8 mouse cellular contexts compared by ENCODE assay signal in the genomic region with DNA sequence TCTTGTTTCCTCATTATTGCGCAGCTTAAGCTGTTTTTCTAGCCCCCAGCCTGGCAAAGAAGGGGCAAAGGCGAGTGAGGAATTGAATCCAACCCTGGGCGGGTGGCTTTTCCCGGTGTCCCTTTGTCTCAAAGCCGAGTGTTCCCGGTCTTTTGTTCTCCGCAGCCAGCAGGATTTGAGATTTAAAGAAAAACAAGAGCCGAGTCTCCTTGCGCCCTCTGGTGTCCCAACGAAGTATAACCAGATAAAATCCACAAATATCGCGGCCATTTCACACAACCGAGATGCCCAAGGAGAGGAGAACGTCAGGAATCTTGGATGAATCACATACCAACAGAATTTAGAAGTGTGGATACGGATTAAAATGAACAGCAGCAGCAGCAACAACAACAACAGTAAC. TPM values are rescaled to one million over a fixed set of nuclear protein-coding genes. Genes with fewer than 3 reads are reported as not detected.
DNase-seq lines count a peak whose midpoint lies in the region; ATAC-seq and TF ChIP-seq lines count a peak whose summit lies in the region.

No protein-coding gene starts in this region.

- no peak for TF ChIP-seq POLR2A in lung, adult 2 months (IDR thresholded peaks at IDR 0.05; ENCODE audit: borderline replicate concordance, extremely low read depth, low read depth, low read length)

- peak overlapping the region; percentile 46 for H3K4me3 ChIP-seq in forebrain, embryonic 16.5 days (replicated peaks; ENCODE audit: low read length)
- H3K4me3 ChIP-seq in layer of hippocampus, adult 2 months = peak overlapping the region; percentile 64
- peak overlapping the region; percentile 71 for H3K4me3 ChIP-seq in lung, adult 2 months (replicated peaks; ENCODE audit: extremely low read depth, low read depth, low read length)

- H3K27ac ChIP-seq in forebrain, embryonic 16.5 days (ENCODE audit: low read length) = peak overlapping the region; percentile 98
- peak overlapping the region; percentile 89 for H3K27ac ChIP-seq in layer of hippocampus, adult 2 months

- peak overlapping the region; percentile 67 for H3K4me2 ChIP-seq in forebrain, embryonic 16.5 days (ENCODE audit: low read length)

- intact Hi-C loops in heart, postnatal 36 days (cut with DNase I) = loop anchor here (1.0 to 5.0 kb wide), 2 partner anchors 18 to 49 kb away; no protein-coding TSS in a partner anchor

- H3K9ac ChIP-seq in forebrain, embryonic 16.5 days (replicated peaks; ENCODE audit: low read depth, low read length) = peak overlapping the region; percentile 84

- peak; percentile 56 for ATAC-seq in forebrain, embryonic 16.5 days
- ATAC-seq in neutrophil, adult 5-6 weeks (ENCODE audit: extremely low read depth, insufficient number of reproducible peaks, low FRiP score, poor library complexity, severe bottlenecking) = peak; percentile 89

- WGBS in forebrain, embryonic 16.5 days = 0% methylated on average over 15 of the region's 15 CpGs
- under 1% methylated on average over 15 of the region's 15 CpGs for WGBS in lung, adult 2 months

- no peaks in the 10 kb centered on the region for H3K9me3 ChIP-seq in forebrain, embryonic 16.5 days (ENCODE audit: control insufficient read depth, low read length)

- peaks cover 17% of the 10 kb centered on the region for H3K4me1 ChIP-seq in forebrain, embryonic 16.5 days (replicated peaks; ENCODE audit: control insufficient read depth, insufficient read depth, low read length)
- H3K4me1 ChIP-seq in lung, adult 2 months (ENCODE audit: control insufficient read depth, insufficient read depth, low read length) = peaks cover 3% of the 10 kb centered on the region

- no peaks in the 10 kb centered on the region for H3K36me3 ChIP-seq in forebrain, embryonic 16.5 days (ENCODE audit: control insufficient read depth, insufficient read depth)

- no peaks in the 10 kb centered on the region for H3K27me3 ChIP-seq in forebrain, embryonic 16.5 days (replicated peaks; ENCODE audit: control insufficient read depth, insufficient read depth, low read length)

- DNase-seq in MEL-GATA-1-ER (ENCODE audit: extremely low read depth, low read depth) = peak; percentile 71
- peak; percentile 85 to 92 for DNase-seq in cerebellum, adult 18-20 months
- DNase-seq in heart, postnatal 36 days = peak; percentile 83 to 88
- DNase-seq in layer of hippocampus, adult 2 months (ENCODE audit: low spot score in 2 of 2) = peak; percentile 86 to 88
- peak; percentile 78 for DNase-seq in lung, adult 2 months
- peak; percentile 34 to 57 for DNase-seq in thymus, adult 18-20 months

- peak; percentile 90 for TF ChIP-seq CTCF in layer of hippocampus, adult 2 months (conservative IDR thresholded peaks at IDR 0.05)
- peak; percentile 47 for TF ChIP-seq CTCF in lung, adult 2 months (IDR thresholded peaks at IDR 0.05; ENCODE audit: insufficient read depth, low read length)

RNA-seq across cellular contexts. Expression of gene Tmpo, which starts 6.8 kb away (rescaled TPM):
- 139 and 173 TPM in 2 replicates for polyA plus RNA-seq in forebrain, embryonic 16.5 days (2015; fragmentation: Nextera tagmentation; extraction: Ambion mirVana)
- total RNA-seq in heart, postnatal 36 days (2021) = 10 to 100 TPM; 37.8 to 46.3 TPM
- 10 to 100 TPM; 37.5 to 39.7 TPM for total RNA-seq in layer of hippocampus, adult 2 months (2021)
- polyA plus RNA-seq in lung, adult 2 months (2012; rRNA removed) = 40.4 and 49.6 TPM in 2 replicates
- total RNA-seq in neutrophil, adult 5-6 weeks (2017) = 305 and 326 TPM in 2 replicates

Comparison
In these comparisons a context has a peak if more than half of its experiments do, and no peak if none do; other contexts are left out.
1. Peak in every context shown above with its lines: DNase-seq, ATAC-seq, H3K4me3 ChIP-seq and H3K27ac ChIP-seq.